Mouse (Mus musculus) midbrain, embryonic 11.5 days (tissue): ENCODE results near the gene Gna12. TPM values are rescaled to one million over a fixed set of nuclear protein-coding genes. Genes with fewer than 3 reads are reported as not detected.

Source experiments
- ATAC-seq: fragments of 200-750 bp; cut with Nextera tagmentation; 2 replicates; pipeline ENCODE4 v1.8.0; 2017; ENCODE audit warnings: moderate TSS enrichment, moderate library complexity; ENCODE audit not compliant: low FRiP score
- DNase-seq: peaks from one replicate; pipeline ENCODE4 v3.0.0; 2015; ENCODE audit warnings: low spot score; ENCODE audit errors: missing footprints
- H3K27ac ChIP-seq: fragments of 300-500 bp; sonication (generic); 2 replicates; pipeline ENCODE4 v1.5.1; 2014; ENCODE audit warnings: low read depth, low read length
- H3K27me3 ChIP-seq: fragments of 300-500 bp; sonication (generic); 2 replicates; pipeline ENCODE4 v1.6.1; 2014; ENCODE audit warnings: mild to moderate bottlenecking, low read length, moderate library complexity, mixed read lengths; ENCODE audit not compliant: control insufficient read depth, insufficient read depth
- H3K36me3 ChIP-seq: fragments of 300-500 bp; sonication (generic); 2 replicates; pipeline ENCODE4 v1.6.1; 2014; ENCODE audit warnings: mild to moderate bottlenecking, low read length, moderate library complexity, mixed read lengths; ENCODE audit not compliant: control insufficient read depth, insufficient read depth
- H3K4me1 ChIP-seq: fragments of 300-500 bp; sonication (generic); 2 replicates; pipeline ENCODE4 v1.6.1; 2014; ENCODE audit warnings: low read length; ENCODE audit not compliant: control insufficient read depth, insufficient read depth
- H3K4me2 ChIP-seq: fragments of 300-500 bp; sonication (generic); 2 replicates; pipeline ENCODE4 v1.6.1; 2014; ENCODE audit warnings: mild to moderate bottlenecking, moderate library complexity
- H3K4me3 ChIP-seq: fragments of 300-500 bp; sonication (generic); 2 replicates; pipeline ENCODE4 v1.5.1; 2014; ENCODE audit warnings: low read depth, low read length
- H3K9ac ChIP-seq: fragments of 300-500 bp; sonication (generic); 2 replicates; pipeline ENCODE4 v1.6.1; 2014; ENCODE audit warnings: low read length
- H3K9me3 ChIP-seq: fragments of 300-500 bp; sonication (generic); 2 replicates; pipeline ENCODE4 v1.6.1; 2016; ENCODE audit warnings: low read length; ENCODE audit not compliant: control insufficient read depth
- WGBS: fragments of 180-500 bp; shearing (Covaris S2); extraction: QIAGEN DNeasy Blood & Tissue Kit; methylation state at CpG from one replicate; pipeline ENCODE4 v1.1.7; 2014; 5-methylcytosine and 5-hydroxymethylcytosine counted together
- polyA plus RNA-seq: library from polyadenylated mRNA; unstranded; fragments of >200 nt; fragmentation: Nextera tagmentation; extraction: Ambion mirVana; gene quantifications from 2 replicates; pipeline ENCODE4 v1.2.1, GENCODE M21; 2014

The Gna12 gene
- polyA plus RNA-seq = 25.8 and 33.4 TPM in 2 replicates

DNA sequence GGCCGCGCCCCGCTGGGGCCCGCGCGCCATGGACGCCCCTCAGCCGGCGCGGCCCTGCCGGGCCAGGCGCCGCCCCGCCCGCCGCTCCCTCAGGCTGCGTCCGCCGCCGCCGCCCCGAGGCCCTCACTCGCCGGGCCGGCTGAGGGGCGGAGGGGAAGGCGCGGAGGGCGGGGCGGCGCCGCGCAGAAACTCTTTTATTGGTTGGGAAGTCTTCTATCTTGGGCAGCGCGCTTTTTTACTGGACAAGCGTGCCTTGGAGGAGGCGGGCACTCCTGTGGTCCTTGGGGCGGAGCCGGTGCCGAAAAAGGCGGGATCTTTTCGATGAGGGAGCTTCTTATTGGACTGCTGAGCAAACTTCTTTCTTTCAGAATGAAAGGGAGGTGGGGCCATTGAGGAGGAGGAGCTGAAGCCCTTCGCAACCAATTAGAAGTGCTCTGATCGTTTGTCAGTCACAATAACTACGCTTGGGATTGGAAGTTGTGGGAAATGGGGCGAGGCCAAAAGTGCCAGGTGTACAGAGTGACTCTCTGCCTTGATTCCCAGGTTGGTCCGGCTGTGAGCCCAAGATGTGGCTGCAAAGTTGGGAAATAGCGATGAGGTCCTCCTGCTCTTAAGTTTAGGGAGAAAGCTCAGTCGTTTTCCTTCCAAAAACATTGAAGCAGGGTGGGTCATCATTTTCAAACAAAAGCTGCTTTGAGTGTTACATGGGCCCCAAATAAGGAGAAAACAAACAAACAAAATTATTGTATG is at the start of gene Gna12:
Gna12 (minus strand) TSS at position 118 of the 750 bp plus-strand sequence.
- WGBS = 0% methylated on average over 27 of the region's 49 CpGs

DNA sequence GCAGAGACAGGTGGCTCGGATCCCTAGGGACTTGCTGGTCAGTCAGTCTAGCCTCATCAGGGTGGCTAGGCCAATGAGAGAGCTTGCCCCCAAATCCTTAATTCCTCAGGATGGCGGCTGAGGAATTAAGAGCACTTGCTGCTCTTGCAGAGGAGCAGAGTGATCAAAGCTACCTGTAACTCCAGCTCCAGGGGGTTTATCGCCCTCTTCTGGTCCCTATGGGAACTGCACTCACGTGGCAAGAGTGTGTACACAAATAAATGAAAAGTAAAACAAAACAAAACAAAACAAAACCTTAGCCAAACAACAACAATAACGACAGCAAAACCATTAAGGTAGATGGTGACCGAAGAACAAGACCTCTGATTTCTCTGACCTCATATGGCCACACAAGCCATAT is 48.4 kb upstream of the Gna12 start:
- no peak for DNase-seq
- no peak for ATAC-seq
- WGBS = 67% methylated on average over 6 of the region's 6 CpGs
- Histone ChIP-seq H3K4me2 (no peak overlapping the region), H3K9me3 (no peaks in the 10 kb centered on the region), H3K27me3 (no peaks in the 10 kb centered on the region), H3K4me3 (no peak overlapping the region), H3K9ac (no peak overlapping the region), H3K36me3 (no peaks in the 10 kb centered on the region), H3K4me1 (no peaks in the 10 kb centered on the region), H3K27ac (no peak overlapping the region)

More for the DNA sequence above, at the start of gene Gna12:
- Histone ChIP-seq H3K27me3 (no peaks in the 10 kb centered on the region), H3K4me1 (peaks cover 14% of the 10 kb centered on the region), H3K27ac (peak within 1 kb of the TSS; percentile 30; the same call in 1 of the 2 replicates), H3K4me2 (peak within 1 kb of the TSS; percentile 98), H3K9me3 (no peaks in the 10 kb centered on the region), H3K4me3 (peak within 1 kb of the TSS; percentile 82), H3K36me3 (no peaks in the 10 kb centered on the region), H3K9ac (peak within 1 kb of the TSS; percentile 82)
- peak; percentile 98 for ATAC-seq
- peak; percentile 99 for DNase-seq

DNA sequence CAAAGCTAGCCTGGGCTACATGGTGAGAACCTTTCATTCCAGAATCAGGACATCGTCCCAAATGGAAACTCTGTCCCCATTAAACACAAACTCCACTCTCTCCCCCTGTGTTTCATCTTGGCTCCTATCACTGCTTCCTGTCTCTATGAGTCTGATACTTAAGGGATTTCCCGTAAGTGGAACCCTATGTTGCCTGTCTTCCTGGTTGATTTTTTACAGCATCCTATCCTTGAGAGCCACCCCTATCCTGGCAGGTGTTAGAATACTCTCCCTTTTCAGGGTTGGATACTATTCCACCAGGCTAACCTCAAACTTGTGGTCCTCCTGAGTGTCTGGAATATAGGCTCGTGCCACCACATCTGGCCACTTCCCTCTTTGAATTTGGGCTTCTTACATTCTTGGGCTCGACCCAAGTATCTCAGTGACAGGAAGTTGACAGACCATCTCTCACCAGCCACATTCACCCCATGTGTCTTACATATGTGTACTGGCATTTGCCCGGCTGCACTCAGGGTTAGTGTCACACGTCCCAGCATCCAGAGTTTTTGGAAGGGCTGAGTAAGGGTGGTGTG is 43.6 kb upstream of the Gna12 start:
- H3K4me3 ChIP-seq = no peak overlapping the region
- no peaks in the 10 kb centered on the region for H3K36me3 ChIP-seq
- no peaks in the 10 kb centered on the region for H3K27me3 ChIP-seq
- DNase-seq (no peak), ATAC-seq (no peak)
- H3K27ac ChIP-seq = no peak overlapping the region
- H3K4me2 ChIP-seq = no peak overlapping the region
- peaks cover 2% of the 10 kb centered on the region; the same call in 1 of the 2 replicates for H3K4me1 ChIP-seq
- 85% methylated on average over 6 of the region's 6 CpGs for WGBS
- no peak overlapping the region for H3K9ac ChIP-seq
- no peaks in the 10 kb centered on the region for H3K9me3 ChIP-seq

DNA sequence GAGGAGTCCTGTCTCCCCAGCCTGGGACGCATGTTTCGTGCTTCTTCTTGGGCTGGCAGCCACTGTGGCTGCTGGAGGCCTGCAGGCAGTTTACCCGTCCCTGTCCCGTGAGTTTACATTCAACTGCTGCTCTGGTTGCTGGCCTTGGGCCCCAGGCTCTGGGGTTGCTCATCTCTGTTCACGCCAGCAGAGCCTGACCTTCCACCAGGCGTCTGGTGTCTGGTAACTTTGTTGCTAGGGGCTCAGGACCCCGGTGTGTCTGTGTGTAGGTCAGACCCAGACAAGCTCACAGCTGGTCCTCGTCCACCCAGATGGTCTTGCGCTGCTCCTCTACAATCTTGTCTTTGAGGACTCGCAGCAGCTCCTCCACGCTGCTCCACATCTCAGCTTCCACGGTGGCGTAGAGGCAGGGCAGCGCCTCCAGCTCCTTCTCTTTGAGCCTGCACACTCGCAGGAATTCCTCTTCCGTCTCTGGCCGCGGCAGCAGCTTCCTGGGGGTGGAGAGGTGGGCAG is 42.9 kb upstream of the Gna12 start:
- Histone ChIP-seq H3K4me1 (peaks cover 2% of the 10 kb centered on the region; the same call in 1 of the 2 replicates), H3K4me3 (no peak overlapping the region), H3K27ac (no peak overlapping the region), H3K27me3 (no peaks in the 10 kb centered on the region), H3K4me2 (no peak overlapping the region), H3K9me3 (no peaks in the 10 kb centered on the region), H3K36me3 (no peaks in the 10 kb centered on the region), H3K9ac (no peak overlapping the region)
- no peak for DNase-seq
- 29% methylated on average over 18 of the region's 18 CpGs for WGBS
- no peak for ATAC-seq

DNA sequence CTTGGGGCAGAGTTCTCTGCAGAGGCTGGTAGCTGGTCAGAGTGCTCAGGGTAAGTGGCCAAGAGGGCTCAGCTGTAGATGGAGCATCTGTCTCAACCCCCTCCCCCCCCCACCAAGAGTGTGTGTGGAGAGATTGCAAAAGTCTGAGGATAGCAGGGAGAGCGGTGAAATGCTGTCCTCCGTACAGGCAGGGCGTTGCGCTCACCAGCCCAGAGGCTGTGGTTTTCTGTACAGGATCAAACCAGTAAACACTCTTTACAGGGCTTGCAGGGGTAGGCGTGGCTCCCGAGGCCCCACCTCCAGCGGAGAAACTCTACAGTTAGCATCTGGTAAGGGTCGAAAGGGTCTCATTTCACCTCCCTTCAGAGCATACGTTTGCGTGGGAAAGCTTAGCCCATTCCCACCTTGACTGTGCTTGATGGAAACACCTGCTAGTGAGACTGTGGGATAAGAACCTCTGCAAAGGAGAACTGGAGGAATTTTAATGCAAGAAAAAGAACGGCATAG is 42.4 kb upstream of the Gna12 start:
- H3K27me3 ChIP-seq = no peaks in the 10 kb centered on the region
- no peak overlapping the region for H3K9ac ChIP-seq
- no peak overlapping the region for H3K27ac ChIP-seq
- no peaks in the 10 kb centered on the region for H3K9me3 ChIP-seq
- WGBS = 29% methylated on average over 11 of the region's 11 CpGs
- H3K4me3 ChIP-seq = no peak overlapping the region
- peaks cover 2% of the 10 kb centered on the region; the same call in 1 of the 2 replicates for H3K4me1 ChIP-seq
- DNase-seq = peak; percentile 88
- no peak overlapping the region for H3K4me2 ChIP-seq
- no peaks in the 10 kb centered on the region for H3K36me3 ChIP-seq
- 0 out of 2 replicates have a peak, but pooled peaks have one; percentile 42 for ATAC-seq

DNA sequence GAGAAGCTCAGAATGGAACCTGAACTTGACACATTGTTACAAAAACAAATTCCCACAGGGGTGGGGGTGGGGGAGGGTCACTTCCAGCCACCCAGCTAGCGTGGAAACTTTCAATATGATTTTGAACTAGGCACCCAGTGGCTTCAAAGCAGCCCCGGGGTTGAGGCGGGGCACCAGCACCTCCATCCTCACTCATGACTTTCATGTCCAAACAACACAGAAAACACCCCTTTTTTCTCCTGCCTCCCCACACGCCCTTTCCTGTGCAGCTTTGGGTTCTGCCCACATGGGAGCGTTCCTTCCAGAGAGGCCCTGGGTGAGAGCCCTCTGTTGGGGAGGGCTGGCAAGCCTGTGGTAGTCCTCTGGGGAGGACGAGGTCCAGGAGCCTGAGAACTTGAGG is 41.0 kb upstream of the Gna12 start:
- no peak overlapping the region for H3K27ac ChIP-seq
- no peaks in the 10 kb centered on the region for H3K9me3 ChIP-seq
- ATAC-seq (no peak), DNase-seq (no peak)
- H3K36me3 ChIP-seq = no peaks in the 10 kb centered on the region
- H3K9ac ChIP-seq = no peak overlapping the region
- 72% methylated on average over 6 of the region's 6 CpGs for WGBS
- peaks cover 2% of the 10 kb centered on the region; the same call in 1 of the 2 replicates for H3K4me1 ChIP-seq
- no peak overlapping the region for H3K4me2 ChIP-seq
- no peaks in the 10 kb centered on the region for H3K27me3 ChIP-seq
- no peak overlapping the region for H3K4me3 ChIP-seq

DNA sequence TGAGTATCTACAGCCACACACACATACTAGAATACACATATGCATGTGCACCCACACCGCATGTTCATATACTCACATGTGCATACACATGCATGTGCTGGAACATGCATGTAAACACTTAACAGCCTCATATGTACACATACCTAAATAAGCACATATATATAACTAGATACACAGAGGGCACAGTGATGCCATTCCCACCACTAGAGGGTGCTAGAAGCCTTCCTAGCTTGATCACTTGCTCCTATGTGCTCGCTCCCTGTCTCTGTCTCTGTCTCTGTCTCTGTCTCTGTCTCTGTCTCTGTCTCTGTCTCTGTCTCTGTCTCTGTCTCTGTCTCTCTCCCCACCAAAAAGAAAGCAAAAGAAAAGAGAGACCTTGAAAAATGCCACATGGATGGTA is 38.8 kb upstream of the Gna12 start:
- no peaks in the 10 kb centered on the region for H3K27me3 ChIP-seq
- H3K4me2 ChIP-seq = no peak overlapping the region
- H3K4me3 ChIP-seq = no peak overlapping the region
- H3K9ac ChIP-seq = no peak overlapping the region
- H3K27ac ChIP-seq = no peak overlapping the region
- peaks cover 2% of the 10 kb centered on the region; the same call in 1 of the 2 replicates for H3K4me1 ChIP-seq
- no peaks in the 10 kb centered on the region for H3K9me3 ChIP-seq
- DNase-seq = peak; percentile 84
- no peak for ATAC-seq
- no peaks in the 10 kb centered on the region for H3K36me3 ChIP-seq
- 68% methylated on average over 2 of the region's 2 CpGs for WGBS

DNA sequence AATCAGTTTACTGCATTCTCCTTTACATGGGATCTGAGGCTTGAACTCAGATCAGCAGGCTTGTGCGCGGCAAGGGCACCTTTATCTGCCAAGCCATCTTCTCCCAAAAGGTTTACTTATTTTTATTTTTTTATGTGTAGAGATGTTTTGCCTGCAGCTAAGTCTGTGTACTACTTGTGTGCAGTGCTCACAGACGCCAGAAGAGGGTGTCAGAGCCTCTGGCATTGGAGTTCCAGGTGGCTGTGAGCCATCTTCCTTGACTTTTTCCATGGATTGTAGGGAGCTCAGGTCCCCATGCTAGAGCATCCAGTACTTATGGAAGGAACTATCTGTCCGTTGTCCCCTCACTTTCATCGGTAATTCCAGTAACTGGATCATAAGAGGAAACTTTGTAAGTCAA is 29.5 kb upstream of the Gna12 start:
- H3K9ac ChIP-seq = no peak overlapping the region
- DNase-seq (no peak), ATAC-seq (no peak)
- H3K4me1 ChIP-seq = no peaks in the 10 kb centered on the region
- no peaks in the 10 kb centered on the region for H3K9me3 ChIP-seq
- H3K27ac ChIP-seq = no peak overlapping the region
- WGBS = 84% methylated on average over 5 of the region's 5 CpGs
- H3K27me3 ChIP-seq = no peaks in the 10 kb centered on the region
- H3K4me2 ChIP-seq = no peak overlapping the region
- no peak overlapping the region for H3K4me3 ChIP-seq
- H3K36me3 ChIP-seq = no peaks in the 10 kb centered on the region

DNA sequence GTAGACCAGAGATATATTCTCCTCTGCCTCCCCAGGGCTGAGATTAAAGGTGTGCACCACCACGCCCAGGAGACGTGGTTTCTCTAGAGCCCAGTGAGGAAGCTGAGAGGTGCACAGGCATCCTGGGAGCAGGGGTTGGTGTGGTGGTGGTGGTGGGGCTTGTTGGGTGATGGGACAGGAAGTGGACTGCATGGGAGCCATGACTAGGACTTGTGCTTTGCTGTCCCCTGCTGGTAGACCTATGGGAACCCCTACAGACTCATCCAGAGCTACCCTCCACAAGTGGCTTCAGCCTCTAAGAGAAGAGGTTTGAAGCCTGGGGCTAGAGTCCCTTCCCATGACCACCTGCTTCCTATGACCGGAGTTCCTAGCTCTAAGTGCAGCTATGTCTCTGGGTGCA is 28.1 kb upstream of the Gna12 start:
- Histone ChIP-seq H3K36me3 (no peaks in the 10 kb centered on the region), H3K9me3 (no peaks in the 10 kb centered on the region), H3K4me1 (no peaks in the 10 kb centered on the region), H3K4me3 (no peak overlapping the region), H3K4me2 (no peak overlapping the region), H3K27me3 (no peaks in the 10 kb centered on the region), H3K9ac (no peak overlapping the region), H3K27ac (no peak overlapping the region)
- no peak for ATAC-seq
- WGBS = 92% methylated on average over 3 of the region's 3 CpGs
- DNase-seq = no peak
